Mouse (Mus musculus) spleen, adult 2 months (tissue): ENCODE results near the gene Scube1.

Experiments
- CTCF ChIP-seq: fragments of 200-500 bp; IDR thresholded peaks from 2 replicates; pipeline ENCODE4 v1.5.1; 2011; ENCODE audit warnings: mild to moderate bottlenecking, inconsistent platforms; ENCODE audit not compliant: insufficient read depth, insufficient read length, insufficient replicate concordance; ENCODE audit errors: extremely low read depth
- POLR2A ChIP-seq: fragments of 200-500 bp; IDR thresholded peaks from 2 replicates; pipeline ENCODE4 v1.6.1; 2011; ENCODE audit warnings: low read depth, low read length, inconsistent platforms

- TF ChIP-seq POLR2A: no peak
- no peak for TF ChIP-seq CTCF
Observed at GRCm38 (mm10) chr15:83606216-83606615, 118.6 kb downstream of the Scube1 start.
